Mouse (Mus musculus) embryonic fibroblast, embryonic 13.5 days (primary cell): ENCODE measurements around the gene Galnt2.

Experiments used
- CTCF ChIP-seq: IDR thresholded peaks from 2 replicates; pipeline ENCODE4 v1.5.1; 2011; ENCODE audit warnings: mild to moderate bottlenecking, control low read depth, low read length, moderate library complexity, borderline replicate concordance; ENCODE audit not compliant: insufficient read depth
- POLR2A ChIP-seq: IDR thresholded peaks from 2 replicates; pipeline ENCODE4 v1.6.1; 2011; ENCODE audit warnings: low read depth, mild to moderate bottlenecking, control low read depth, low read length, moderate library complexity

GRCm38 (mm10) chr8:124310509-124310908 is 79.3 kb downstream of the Galnt2 start:
- TF ChIP-seq CTCF (no peak), POLR2A (no peak)
